Mouse (Mus musculus) MEL (cell line): ENCODE measurements around the gene Apod. TPM values are rescaled to one million over a fixed set of nuclear protein-coding genes. Genes with fewer than 3 reads are reported as not detected.

Source experiments
- DNase-seq: peaks from one replicate; pipeline ENCODE4 v3.0.0; 2011; ENCODE audit warnings: low read depth, low spot score
- H3K27ac ChIP-seq: 2 replicates; pipeline ENCODE4 v1.5.1; 2012; ENCODE audit warnings: low read depth, mild to moderate bottlenecking, control low read depth, low read length, moderate library complexity; ENCODE audit not compliant: control insufficient read depth
- H3K27me3 ChIP-seq, 2 experiments: fragments of 150-350 bp in 1 of 2; sonication (generic) in 1 of 2; 2 replicates each; pipeline ENCODE4 v1.6.1; 2012; ENCODE audit warnings: low read length in 2 of 2, mild to moderate bottlenecking in 2 of 2, improper control_type of control experiment in 1 of 2, moderate library complexity in 1 of 2; ENCODE audit not compliant: insufficient read depth in 2 of 2, control insufficient read depth in 1 of 2
- H3K36me3 ChIP-seq, 2 experiments: 2 replicates each; pipeline ENCODE4 v1.6.1; 2012 to 2014; ENCODE audit warnings: low read length in 2 of 2, improper control_type of control experiment in 1 of 2, inconsistent platforms in 1 of 2, mild to moderate bottlenecking in 1 of 2; ENCODE audit not compliant: insufficient read depth in 2 of 2, control insufficient read depth in 1 of 2
- H3K4me1 ChIP-seq, 2 experiments: fragments of 150-350 bp in 1 of 2; sonication (generic) in 1 of 2; 2 replicates each; pipeline ENCODE4 v1.6.1; 2012; ENCODE audit warnings: low read length in 2 of 2, improper control_type of control experiment in 1 of 2, mild to moderate bottlenecking in 1 of 2; ENCODE audit not compliant: insufficient read depth in 2 of 2, control insufficient read depth in 1 of 2
- H3K4me3 ChIP-seq, 2 experiments: fragments of 150-350 bp in 1 of 2; sonication (generic) in 1 of 2; 2 replicates each; pipeline ENCODE4 v1.5.1; 2012; ENCODE audit warnings: low read depth in 2 of 2, low read length in 2 of 2, mild to moderate bottlenecking in 2 of 2, moderate library complexity in 2 of 2, control low read depth in 1 of 2, improper control_type of control experiment in 1 of 2; ENCODE audit not compliant: control insufficient read depth in 1 of 2, insufficient read depth in 1 of 2
- H3K79me2 ChIP-seq: 2 replicates; pipeline ENCODE4 v1.6.1; 2012; ENCODE audit warnings: mild to moderate bottlenecking, low read length, moderate library complexity; ENCODE audit not compliant: control insufficient read depth, poor library complexity, insufficient read depth
- H3K9ac ChIP-seq: 2 replicates; pipeline ENCODE4 v1.6.1; 2012; ENCODE audit warnings: low read depth, mild to moderate bottlenecking, control low read depth, low read length, moderate library complexity; ENCODE audit not compliant: control insufficient read depth, poor library complexity, severe bottlenecking
- H3K9me3 ChIP-seq: fragments of 150-350 bp; sonication (generic); replicated peaks from 2 replicates; pipeline ENCODE4 v1.6.1; 2012; ENCODE audit warnings: mild to moderate bottlenecking, low read length, improper control_type of control experiment, moderate library complexity; ENCODE audit not compliant: insufficient read depth
- CTCF ChIP-seq, 3 experiments: IDR thresholded peaks in 2 of 3; conservative IDR thresholded peaks in 1 of 3; 2 replicates each; pipeline ENCODE4 v1.5.1; 2011 to 2012; ENCODE audit warnings: low read length in 3 of 3, low read depth in 2 of 3, mild to moderate bottlenecking in 2 of 3, improper control_type of control experiment in 1 of 3, inconsistent platforms in 1 of 3, mixed read lengths in 1 of 3, moderate library complexity in 1 of 3; ENCODE audit not compliant: control insufficient read depth in 1 of 3, insufficient read depth in 1 of 3, poor library complexity in 1 of 3, severe bottlenecking in 1 of 3
- EP300 ChIP-seq, 2 experiments: IDR thresholded peaks; 2 replicates each; pipeline ENCODE4 v1.6.1; 2011; ENCODE audit warnings: improper control_type of control experiment in 2 of 2, low read length in 2 of 2, low read depth in 1 of 2, mild to moderate bottlenecking in 1 of 2
- ETS1 ChIP-seq: IDR thresholded peaks from 2 replicates; pipeline ENCODE4 v1.6.1; 2012; ENCODE audit warnings: low read depth, mild to moderate bottlenecking, inconsistent platforms, low read length, improper control_type of control experiment, moderate library complexity
- MEF2A ChIP-seq: IDR thresholded peaks from 2 replicates; pipeline ENCODE4 v1.6.1; 2014; ENCODE audit warnings: low read depth, mild to moderate bottlenecking, inconsistent platforms, low read length, improper control_type of control experiment; ENCODE audit not compliant: poor library complexity, insufficient replicate concordance, severe bottlenecking; ENCODE audit errors: extremely low read depth
- NELFE ChIP-seq: IDR thresholded peaks from 2 replicates; pipeline ENCODE4 v1.6.1; 2011; ENCODE audit warnings: low read depth, low read length, improper control_type of control experiment
- RAD21 ChIP-seq: IDR thresholded peaks from 2 replicates; pipeline ENCODE4 v1.6.1; 2011; ENCODE audit warnings: mild to moderate bottlenecking, low read depth, low read length, improper control_type of control experiment
- RCOR1 ChIP-seq: IDR thresholded peaks from 2 replicates; pipeline ENCODE4 v1.6.1; 2012; ENCODE audit warnings: low read depth, mild to moderate bottlenecking, inconsistent platforms, low read length, improper control_type of control experiment
- SMC3 ChIP-seq: IDR thresholded peaks from 2 replicates; pipeline ENCODE4 v1.6.1; 2011; ENCODE audit warnings: low read depth, low read length, improper control_type of control experiment
- TBP ChIP-seq: IDR thresholded peaks from 2 replicates; pipeline ENCODE4 v1.8.0; 2011; ENCODE audit warnings: low read depth, low read length, improper control_type of control experiment
- TCF12 ChIP-seq: IDR thresholded peaks from 2 replicates; pipeline ENCODE4 v1.6.1; 2014; ENCODE audit warnings: low read depth, mild to moderate bottlenecking, inconsistent platforms, low read length, improper control_type of control experiment, moderate library complexity
- UBTF ChIP-seq: IDR thresholded peaks from 2 replicates; pipeline ENCODE4 v1.6.1; 2012; ENCODE audit warnings: low read depth, mild to moderate bottlenecking, inconsistent platforms, low read length, improper control_type of control experiment, moderate library complexity, borderline replicate concordance; ENCODE audit not compliant: insufficient read depth
- ZC3H11A ChIP-seq: IDR thresholded peaks from 2 replicates; pipeline ENCODE4 v1.6.1; 2012; ENCODE audit warnings: low read depth, mild to moderate bottlenecking, inconsistent platforms, low read length, improper control_type of control experiment
- polyA plus RNA-seq, 2 experiments: library from polyadenylated mRNA; stranded (reverse) in 1 of 2; unstranded in 1 of 2; fragments of >175 nt in 1 of 2; fragments of >200 nt in 1 of 2; gene quantifications; 2 replicates each; pipeline versions ENCODE4 v1.2.1 to v1.2.4; 2012; ENCODE audit warnings: low replicate concordance in 2 of 2, low read depth in 1 of 2; ENCODE audit not compliant: insufficient read length in 2 of 2, insufficient read depth in 1 of 2, missing spikeins in 1 of 2
- total RNA-seq: library from RNA; depleted of rRNA; stranded (reverse); fragments of 300-350 nt; gene quantifications from 2 replicates; pipeline ENCODE4 v1.2.3, GENCODE M21; 2012

The Apod gene
- total and polyA plus RNA-seq, 3 experiments, result not detected

- Histone ChIP-seq H3K27me3 (no peaks in the 10 kb centered on the region; a peak in 3 of 4 replicates), H3K4me1 (peaks cover 3 to 8% of the 10 kb centered on the region in 2 experiments), H3K4me3 (no peak overlapping the region), H3K36me3 (peaks cover 0 to 8% of the 10 kb centered on the region in 2 experiments; a peak in 2 of 4 replicates), H3K9me3 (no peaks in the 10 kb centered on the region), H3K9ac (no peak overlapping the region; the same call in 1 of the 2 replicates), H3K27ac (no peak overlapping the region), H3K79me2 (no peaks in the 10 kb centered on the region)
- TF ChIP-seq ETS1 (0 out of 2 replicates have a peak, but pooled peaks have one; percentile 29), RAD21 (peak; percentile 29), MEF2A (no peak), SMC3 (peak; percentile 62), TBP (0 out of 2 replicates have a peak, but pooled peaks have one; percentile 10), RCOR1 (no peak), CTCF (IDR thresholded peaks at IDR 0.05 in 2 of 3, conservative IDR thresholded peaks at IDR 0.05 in 1 of 3; ENCODE audit: control insufficient read depth in 1 of 3, insufficient read depth in 1 of 3, low read depth in 2 of 3, low read length in 3 of 3, poor library complexity in 1 of 3, severe bottlenecking in 1 of 3) (peak; percentile 43 to 61 (median 48)), EP300 (IDR thresholded peaks at IDR 0.05; ENCODE audit: low read depth in 1 of 2, low read length in 2 of 2) (peak in 1 of 2 experiments; percentile 46; a peak in 1 of 4 replicates)
- DNase-seq, result peak; percentile 69
Measured at GRCm38 (mm10) chr16:31352996-31353395, 38.4 kb upstream of the Apod start.

GRCm38 (mm10) chr16:31347581-31347980, 33.0 kb upstream of the Apod start:
- H3K4me3 ChIP-seq, result no peak overlapping the region

GRCm38 (mm10) chr16:31342966-31343365, 28.4 kb upstream of the Apod start:
- DNase-seq, result no peak
- no peaks in the 10 kb centered on the region for H3K4me1 ChIP-seq
- H3K9ac ChIP-seq, result no peak overlapping the region
- no peak overlapping the region for H3K4me3 ChIP-seq
- TF ChIP-seq UBTF (no peak), ZC3H11A (no peak), NELFE (no peak)
- peaks cover 0 to 5% of the 10 kb centered on the region in 2 experiments; a peak in 3 of 4 replicates for H3K27me3 ChIP-seq
- no peaks in the 10 kb centered on the region for H3K36me3 ChIP-seq
- no peak overlapping the region for H3K27ac ChIP-seq
- H3K9me3 ChIP-seq, result no peaks in the 10 kb centered on the region
- H3K79me2 ChIP-seq, result no peaks in the 10 kb centered on the region

More at GRCm38 (mm10) chr16:31347581-31347980, 33.0 kb upstream of the Apod start:
- Histone ChIP-seq H3K9ac (no peak overlapping the region), H3K27ac (no peak overlapping the region), H3K36me3 (peaks cover 0 to under 1% of the 10 kb centered on the region in 2 experiments; a peak in 1 of 4 replicates), H3K79me2 (no peaks in the 10 kb centered on the region), H3K27me3 (no peaks in the 10 kb centered on the region; a peak in 4 of 4 replicates), H3K4me1 (0 out of 4 replicates have a peak, but pooled peaks cover 0 to under 1% of the 10 kb centered on the region in 2 experiments), H3K9me3 (no peaks in the 10 kb centered on the region)
- DNase-seq, result no peak
- TF ChIP-seq CTCF (IDR thresholded peaks at IDR 0.05 in 2 of 3, conservative IDR thresholded peaks at IDR 0.05 in 1 of 3; ENCODE audit: control insufficient read depth in 1 of 3, insufficient read depth in 1 of 3, low read depth in 2 of 3, low read length in 3 of 3, poor library complexity in 1 of 3, severe bottlenecking in 1 of 3) (peak in 1 of 3 experiments; percentile 22; a peak in 1 of 6 replicates), TCF12 (no peak)
